Mouse (Mus musculus) gastrocnemius, postnatal 4 days (tissue): ENCODE results near the gene Chat. TPM values are rescaled to one million over a fixed set of nuclear protein-coding genes. Genes with fewer than 3 reads are reported as not detected.

ENCODE experiments used
- DNase-seq, 2 experiments: peaks; one replicate each; pipeline ENCODE4 v3.0.0; 2021 to 2022; ENCODE audit warnings: low spot score in 2 of 2, mixed read lengths in 2 of 2
- long read RNA-seq, 2 experiments: library from polyadenylated mRNA; stranded (forward); transcript quantifications; one replicate each; pipeline ENCODE4 v2.0.0; 2021
- total RNA-seq, 2 experiments: library from RNA; stranded (reverse); gene quantifications; 2 replicates each; pipeline ENCODE4 v1.2.3; 2021

Gene Chat
- total RNA-seq = not detected
- long read RNA-seq, experiment 1 = 0 reads
- long read RNA-seq, experiment 2 = 0 reads

GRCm38 (mm10) chr14:32465889-32466288 is at the start of gene Chat:
Gene Chat (minus strand): TSS chr14:32465989.
- DNase-seq = no peak

GRCm38 (mm10) chr14:32513336-32514032 is 47.7 kb upstream of the Chat start, which contains the start of gene Ercc6:
Gene Ercc6 (plus strand): TSS chr14:32513521.
- DNase-seq = peak; percentile 89 to 95

GRCm38 (mm10) chr14:32512912-32513311 is 47.1 kb upstream of the Chat start:
- DNase-seq = no peak

GRCm38 (mm10) chr14:32509443-32509961 is 43.7 kb upstream of the Chat start:
- no peak for DNase-seq

GRCm38 (mm10) chr14:32508105-32508835 is 42.5 kb upstream of the Chat start:
- no peak for DNase-seq

- DNase-seq = no peak
These were observed 41.4 kb upstream of the Chat start for GRCm38 (mm10) chr14:32507216-32507615.

- no peak for DNase-seq
These were observed 40.5 kb upstream of the Chat start for GRCm38 (mm10) chr14:32506329-32506728.

GRCm38 (mm10) chr14:32503897-32504296 is 38.1 kb upstream of the Chat start:
- no peak for DNase-seq

- DNase-seq = no peak
These were observed 37.2 kb upstream of the Chat start for GRCm38 (mm10) chr14:32502764-32503688.

GRCm38 (mm10) chr14:32501303-32501702 is 35.5 kb upstream of the Chat start:
- no peak for DNase-seq

- no peak for DNase-seq
These were observed 30.5 kb upstream of the Chat start for GRCm38 (mm10) chr14:32496115-32496850.

- no peak for DNase-seq
These were observed 26.7 kb upstream of the Chat start for GRCm38 (mm10) chr14:32492521-32492920.

GRCm38 (mm10) chr14:32482061-32482460 is 16.3 kb upstream of the Chat start:
- DNase-seq = no peak

- no peak for DNase-seq
These were observed 11.8 kb upstream of the Chat start for GRCm38 (mm10) chr14:32477581-32477980.

- DNase-seq = no peak
These were observed 10.8 kb upstream of the Chat start for GRCm38 (mm10) chr14:32476559-32476958.

- peak in 1 of 2 experiments; percentile 41 for DNase-seq
These were observed 7.2 kb upstream of the Chat start for GRCm38 (mm10) chr14:32472996-32473395.

GRCm38 (mm10) chr14:32467606-32468005 is 1.8 kb upstream of the Chat start:
- DNase-seq = peak; percentile 43 to 66

- DNase-seq = no peak
These were observed 301 bp downstream of the Chat start for GRCm38 (mm10) chr14:32465506-32465870.

- DNase-seq = no peak
These were observed 936 bp downstream of the Chat start, which contains the start of gene Slc18a3 for GRCm38 (mm10) chr14:32464601-32465505. Gene Slc18a3 (minus strand): TSS chr14:32464850.
